Mouse (Mus musculus): ENCODE results near the gene Rtf2. TPM values are rescaled to one million over a fixed set of nuclear protein-coding genes. Genes with fewer than 3 reads are reported as not detected.

Rtf2 gene
- total RNA-seq, 1 experiment, result 51.0 TPM

DNA sequence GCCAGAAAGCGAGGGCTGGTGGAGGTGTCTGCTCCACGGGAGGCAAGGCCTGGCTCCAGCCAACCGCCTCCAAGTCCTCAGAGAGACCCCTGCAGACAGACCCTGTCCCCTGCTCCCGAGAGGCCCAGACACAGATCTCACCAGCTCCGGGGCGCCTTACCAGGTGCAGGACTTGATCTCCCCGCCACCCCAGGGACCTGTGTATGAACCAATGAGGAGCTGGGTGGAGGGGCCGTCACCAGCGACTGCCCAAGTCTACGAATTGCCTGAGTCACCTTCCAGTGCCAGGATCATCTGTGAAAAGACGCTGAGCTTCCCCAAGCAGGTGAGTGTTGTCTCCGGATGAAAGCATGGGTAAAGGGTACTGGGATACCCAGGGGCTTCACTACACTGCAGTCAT lies 24.1 kb upstream of the Rtf2 start:
- in situ Hi-C loops (cut with MboI; ENCODE audit: low sequenced_read_pairs in 2 of 2, unreplicated experiment in 2 of 2), result no loop called here
- H3K4me3 ChIP-seq (ENCODE audit: insufficient read depth in 1 of 2, low read depth in 1 of 2, low read length in 2 of 2, poor library complexity in 1 of 2, severe bottlenecking in 1 of 2), result no peak overlapping the region
- H3K36me3 ChIP-seq (ENCODE audit: control insufficient read depth, insufficient read depth, low read length, poor library complexity, severe bottlenecking), result no peaks in the 10 kb centered on the region; the same call in 1 of the 2 replicates
- H3K4me1 ChIP-seq (ENCODE audit: control insufficient read depth in 2 of 2, insufficient read depth in 2 of 2, low read length in 2 of 2, poor library complexity in 1 of 2), result peaks cover 0 to 6% of the 10 kb centered on the region in 2 experiments; a peak in 1 of 4 replicates
- H3K9ac ChIP-seq (ENCODE audit: insufficient read depth, low read depth, low read length, poor library complexity, severe bottlenecking), result no peak overlapping the region
- H3K27ac ChIP-seq (ENCODE audit: insufficient read depth, low read depth, low read length, poor library complexity, severe bottlenecking), result no peak overlapping the region
- no peaks in the 10 kb centered on the region for H3K9me3 ChIP-seq (ENCODE audit: control insufficient read depth, insufficient read depth, low read depth, low read length)
- TF ChIP-seq ZC3H11A (IDR thresholded peaks at IDR 0.05; ENCODE audit: borderline replicate concordance, low read depth, low read length) (no peak), CHD2 (IDR thresholded peaks at IDR 0.05; ENCODE audit: low read depth, low read length) (no peak), HCFC1 (IDR thresholded peaks at IDR 0.05; ENCODE audit: borderline replicate concordance, insufficient read depth, low read length) (no peak), MAFK (IDR thresholded peaks at IDR 0.05; ENCODE audit: insufficient read depth, low read depth, low read length) (no peak), ZNF384 (IDR thresholded peaks at IDR 0.05; ENCODE audit: low read depth, low read length) (no peak)
- no peak for DNase-seq (ENCODE audit: low read depth, low spot score)

GRCm38 (mm10) chr2:172416876-172417275 lies 23.5 kb upstream of the Rtf2 start:
- no peaks in the 10 kb centered on the region; the same call in 1 of the 2 replicates for H3K36me3 ChIP-seq (ENCODE audit: control insufficient read depth, insufficient read depth, low read length, poor library complexity, severe bottlenecking)
- no peak overlapping the region for H3K9ac ChIP-seq (ENCODE audit: insufficient read depth, low read depth, low read length, poor library complexity, severe bottlenecking)
- no peaks in the 10 kb centered on the region for H3K9me3 ChIP-seq (ENCODE audit: control insufficient read depth, insufficient read depth, low read depth, low read length)
- no peak overlapping the region for H3K4me3 ChIP-seq (ENCODE audit: insufficient read depth in 1 of 2, low read depth in 1 of 2, low read length in 2 of 2, poor library complexity in 1 of 2, severe bottlenecking in 1 of 2)
- in situ Hi-C loops (cut with MboI; ENCODE audit: low sequenced_read_pairs in 2 of 2, unreplicated experiment in 2 of 2), result no loop called here
- DNase-seq (ENCODE audit: low read depth, low spot score), result no peak
- peaks cover 0 to 6% of the 10 kb centered on the region in 2 experiments; a peak in 1 of 4 replicates for H3K4me1 ChIP-seq (ENCODE audit: control insufficient read depth in 2 of 2, insufficient read depth in 2 of 2, low read length in 2 of 2, poor library complexity in 1 of 2)
- TF ChIP-seq CHD2 (IDR thresholded peaks at IDR 0.05; ENCODE audit: low read depth, low read length), result no peak
- TF ChIP-seq ZNF384 (IDR thresholded peaks at IDR 0.05; ENCODE audit: low read depth, low read length), result no peak
- no peak for TF ChIP-seq ZC3H11A (IDR thresholded peaks at IDR 0.05; ENCODE audit: borderline replicate concordance, low read depth, low read length)
- no peak for TF ChIP-seq MAFK (IDR thresholded peaks at IDR 0.05; ENCODE audit: insufficient read depth, low read depth, low read length)
- no peak for TF ChIP-seq HCFC1 (IDR thresholded peaks at IDR 0.05; ENCODE audit: borderline replicate concordance, insufficient read depth, low read length)
- no peak overlapping the region for H3K27ac ChIP-seq (ENCODE audit: insufficient read depth, low read depth, low read length, poor library complexity, severe bottlenecking)

DNA sequence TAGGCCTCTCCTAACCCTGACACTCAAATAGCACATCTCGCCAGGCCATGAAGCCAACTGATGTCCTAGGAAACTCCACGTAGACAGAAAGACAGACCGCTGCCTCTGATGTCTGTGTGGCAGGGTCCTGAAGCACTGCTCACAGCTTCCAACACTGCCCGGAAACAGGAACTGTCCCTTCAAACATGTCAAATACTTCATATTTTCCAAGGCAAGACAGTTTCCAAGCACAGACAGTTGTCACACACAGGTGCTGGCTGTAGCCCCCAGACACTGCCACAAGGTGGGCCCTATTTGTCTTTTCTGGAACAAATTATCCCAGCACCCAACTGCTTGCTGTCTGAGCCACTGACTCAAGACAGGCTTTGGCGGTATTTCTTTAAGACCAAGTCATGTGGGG lies 22.1 kb upstream of the Rtf2 start:
- Histone ChIP-seq H3K4me1 (ENCODE audit: control insufficient read depth in 2 of 2, insufficient read depth in 2 of 2, low read length in 2 of 2, poor library complexity in 1 of 2) (peaks cover 0 to 3% of the 10 kb centered on the region in 2 experiments; a peak in 1 of 4 replicates), H3K36me3 (ENCODE audit: control insufficient read depth, insufficient read depth, low read length, poor library complexity, severe bottlenecking) (no peaks in the 10 kb centered on the region; the same call in 1 of the 2 replicates), H3K27ac (ENCODE audit: insufficient read depth, low read depth, low read length, poor library complexity, severe bottlenecking) (no peak overlapping the region), H3K9ac (ENCODE audit: insufficient read depth, low read depth, low read length, poor library complexity, severe bottlenecking) (no peak overlapping the region), H3K9me3 (ENCODE audit: control insufficient read depth, insufficient read depth, low read depth, low read length) (no peaks in the 10 kb centered on the region), H3K4me3 (ENCODE audit: insufficient read depth in 1 of 2, low read depth in 1 of 2, low read length in 2 of 2, poor library complexity in 1 of 2, severe bottlenecking in 1 of 2) (no peak overlapping the region)
- no peak for TF ChIP-seq ZNF384 (IDR thresholded peaks at IDR 0.05; ENCODE audit: low read depth, low read length)
- TF ChIP-seq ZC3H11A (IDR thresholded peaks at IDR 0.05; ENCODE audit: borderline replicate concordance, low read depth, low read length), result no peak
- no peak for TF ChIP-seq MAFK (IDR thresholded peaks at IDR 0.05; ENCODE audit: insufficient read depth, low read depth, low read length)
- TF ChIP-seq CHD2 (IDR thresholded peaks at IDR 0.05; ENCODE audit: low read depth, low read length), result no peak
- TF ChIP-seq HCFC1 (IDR thresholded peaks at IDR 0.05; ENCODE audit: borderline replicate concordance, insufficient read depth, low read length), result no peak
- in situ Hi-C loops (cut with MboI; ENCODE audit: low sequenced_read_pairs in 2 of 2, unreplicated experiment in 2 of 2), result no loop called here
- no peak for DNase-seq (ENCODE audit: low read depth, low spot score)

DNA sequence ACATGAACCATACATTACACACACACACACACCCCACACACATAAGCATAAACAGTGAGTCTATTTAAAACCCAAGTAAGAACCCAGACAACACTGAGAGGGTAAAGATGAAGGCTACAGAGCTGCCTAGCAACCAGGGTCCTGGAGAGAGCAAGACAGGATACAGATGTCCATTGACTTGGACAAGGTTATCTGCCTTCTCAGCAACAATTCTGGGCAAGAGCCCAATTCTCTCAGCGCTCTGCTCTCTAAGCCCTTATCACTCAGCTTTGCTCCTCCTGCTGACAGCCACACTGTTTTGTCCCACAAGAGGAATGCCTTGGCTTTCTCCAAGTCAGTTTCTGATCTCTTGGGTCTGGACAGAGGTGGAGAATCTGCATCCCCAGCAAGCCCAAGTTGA lies 9.7 kb upstream of the Rtf2 start:
- peaks cover 3% of the 10 kb centered on the region; the same call in 1 of the 2 replicates for H3K36me3 ChIP-seq (ENCODE audit: control insufficient read depth, insufficient read depth, low read length, poor library complexity, severe bottlenecking)
- no peak overlapping the region for H3K9ac ChIP-seq (ENCODE audit: insufficient read depth, low read depth, low read length, poor library complexity, severe bottlenecking)
- H3K9me3 ChIP-seq (ENCODE audit: control insufficient read depth, insufficient read depth, low read depth, low read length), result no peaks in the 10 kb centered on the region
- H3K4me1 ChIP-seq (ENCODE audit: control insufficient read depth in 2 of 2, insufficient read depth in 2 of 2, low read length in 2 of 2, poor library complexity in 1 of 2), result no peaks in the 10 kb centered on the region
- no peak overlapping the region for H3K4me3 ChIP-seq (ENCODE audit: insufficient read depth in 1 of 2, low read depth in 1 of 2, low read length in 2 of 2, poor library complexity in 1 of 2, severe bottlenecking in 1 of 2)
- no peak for DNase-seq (ENCODE audit: low read depth, low spot score)
- TF ChIP-seq ZNF384 (IDR thresholded peaks at IDR 0.05; ENCODE audit: low read depth, low read length) (no peak), ZC3H11A (IDR thresholded peaks at IDR 0.05; ENCODE audit: borderline replicate concordance, low read depth, low read length) (no peak), HCFC1 (IDR thresholded peaks at IDR 0.05; ENCODE audit: borderline replicate concordance, insufficient read depth, low read length) (no peak), MAFK (IDR thresholded peaks at IDR 0.05; ENCODE audit: insufficient read depth, low read depth, low read length) (no peak), CHD2 (IDR thresholded peaks at IDR 0.05; ENCODE audit: low read depth, low read length) (no peak)
- in situ Hi-C loops (cut with MboI; ENCODE audit: low sequenced_read_pairs in 2 of 2, unreplicated experiment in 2 of 2), result loop anchor here in 1 of 2 experiments (25.0 kb wide), 1 partner anchor 193 kb away; the partner anchor contains the start of gene Mc3r
- no peak overlapping the region for H3K27ac ChIP-seq (ENCODE audit: insufficient read depth, low read depth, low read length, poor library complexity, severe bottlenecking)
